Mouse (Mus musculus) neural tube, embryonic 12.5 days (tissue): ENCODE data around the gene Phactr1. TPM values are rescaled to one million over a fixed set of nuclear protein-coding genes. Genes with fewer than 3 reads are reported as not detected.

Experiments used
- ATAC-seq: fragments of 200-750 bp; cut with Nextera tagmentation; 2 replicates; pipeline ENCODE4 v1.8.0; 2017; ENCODE audit warnings: low read depth, mild to moderate bottlenecking, moderate TSS enrichment, moderate library complexity; ENCODE audit not compliant: low FRiP score
- H3K27ac ChIP-seq: fragments of 300-500 bp; sonication (generic); 2 replicates; pipeline ENCODE4 v1.5.1; 2016
- H3K27me3 ChIP-seq: fragments of 300-500 bp; sonication (generic); replicated peaks from 2 replicates; pipeline ENCODE4 v1.6.1; 2016; ENCODE audit warnings: mild to moderate bottlenecking
- H3K36me3 ChIP-seq: fragments of 300-500 bp; sonication (generic); 2 replicates; pipeline ENCODE4 v1.6.1; 2016; ENCODE audit warnings: mild to moderate bottlenecking
- H3K4me1 ChIP-seq: fragments of 300-500 bp; sonication (generic); 2 replicates; pipeline ENCODE4 v1.6.1; 2016
- H3K4me2 ChIP-seq: fragments of 300-500 bp; sonication (generic); replicated peaks from 2 replicates; pipeline ENCODE4 v1.6.1; 2016; ENCODE audit warnings: mild to moderate bottlenecking
- H3K4me3 ChIP-seq: fragments of 300-500 bp; sonication (generic); 2 replicates; pipeline ENCODE4 v1.5.1; 2016
- H3K9ac ChIP-seq: fragments of 300-500 bp; sonication (generic); 2 replicates; pipeline ENCODE4 v1.6.1; 2016; ENCODE audit warnings: mild to moderate bottlenecking
- H3K9me3 ChIP-seq: fragments of 300-500 bp; sonication (generic); 2 replicates; pipeline ENCODE4 v1.6.1; 2016; ENCODE audit warnings: mild to moderate bottlenecking
- WGBS: fragments of 180-500 bp; shearing (Covaris S2); methylation state at CpG from one replicate; pipeline ENCODE4 v1.1.7; 2016; 5-methylcytosine and 5-hydroxymethylcytosine counted together
- polyA plus RNA-seq: library from polyadenylated mRNA; unstranded; fragments of >200 nt; fragmentation: Nextera tagmentation; extraction: Ambion mirVana; gene quantifications from 2 replicates; pipeline ENCODE4 v1.2.1, GENCODE M21; 2016

The Phactr1 gene
- polyA plus RNA-seq, 1 experiment from 2014 or later, result 47.5 TPM

- Histone ChIP-seq H3K9me3 (no peaks in the 10 kb centered on the region), H3K4me1 (peaks cover 17% of the 10 kb centered on the region), H3K27me3 (peaks cover 14% of the 10 kb centered on the region; the same call in 1 of the 2 replicates), H3K27ac (no peak overlapping the region), H3K4me3 (peak overlapping the region; percentile 60), H3K36me3 (no peaks in the 10 kb centered on the region), H3K9ac (peak overlapping the region; percentile 71), H3K4me2 (peak overlapping the region; percentile 100)
- WGBS, result under 1% methylated on average over 73 of the region's 74 CpGs
- ATAC-seq, result peak; percentile 74; the same call in 1 of the 2 replicates
Observed at GRCm38 (mm10) chr13:42916194-42917033, 236.0 kb downstream of the Phactr1 start.

DNA sequence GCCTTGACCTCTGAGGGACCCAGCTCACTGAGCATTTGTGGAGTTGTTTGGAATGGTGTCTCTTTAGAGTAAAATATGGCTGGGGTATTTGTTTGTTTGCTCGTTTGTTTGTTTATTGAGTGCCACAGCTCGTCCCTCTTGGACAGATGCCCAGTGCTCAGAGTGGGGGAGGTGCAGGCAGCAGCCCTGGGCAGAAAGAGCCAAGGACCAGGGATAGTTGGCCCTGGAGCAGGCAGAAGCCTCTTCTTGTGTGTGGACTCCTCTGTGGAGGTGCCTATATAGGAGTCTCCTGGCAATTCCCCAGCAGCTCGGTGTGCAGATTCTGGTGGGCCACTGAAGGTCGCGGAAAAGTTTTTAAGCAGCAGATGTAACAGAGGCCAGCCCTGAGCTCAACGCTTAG, 236.8 kb downstream of the Phactr1 start:
- 37% methylated on average over 6 of the region's 6 CpGs for WGBS
- no peak overlapping the region for H3K4me3 ChIP-seq
- H3K9ac ChIP-seq, result no peak overlapping the region
- peak overlapping the region; percentile 100 for H3K4me2 ChIP-seq
- H3K4me1 ChIP-seq, result peaks cover 17% of the 10 kb centered on the region
- no peaks in the 10 kb centered on the region for H3K36me3 ChIP-seq
- peak; percentile 61; the same call in 1 of the 2 replicates for ATAC-seq
- H3K27me3 ChIP-seq, result peaks cover 14% of the 10 kb centered on the region; the same call in 1 of the 2 replicates
- no peak overlapping the region for H3K27ac ChIP-seq
- no peaks in the 10 kb centered on the region for H3K9me3 ChIP-seq

GRCm38 (mm10) chr13:42920062-42920461, 239.6 kb downstream of the Phactr1 start:
- ATAC-seq, result no peak
- Histone ChIP-seq H3K4me3 (no peak overlapping the region), H3K4me1 (peaks cover 17% of the 10 kb centered on the region), H3K36me3 (no peaks in the 10 kb centered on the region), H3K9me3 (no peaks in the 10 kb centered on the region), H3K9ac (no peak overlapping the region), H3K4me2 (no peak overlapping the region), H3K27ac (no peak overlapping the region), H3K27me3 (peaks cover 14% of the 10 kb centered on the region; the same call in 1 of the 2 replicates)
- 90% methylated on average over 2 of the region's 2 CpGs for WGBS

DNA sequence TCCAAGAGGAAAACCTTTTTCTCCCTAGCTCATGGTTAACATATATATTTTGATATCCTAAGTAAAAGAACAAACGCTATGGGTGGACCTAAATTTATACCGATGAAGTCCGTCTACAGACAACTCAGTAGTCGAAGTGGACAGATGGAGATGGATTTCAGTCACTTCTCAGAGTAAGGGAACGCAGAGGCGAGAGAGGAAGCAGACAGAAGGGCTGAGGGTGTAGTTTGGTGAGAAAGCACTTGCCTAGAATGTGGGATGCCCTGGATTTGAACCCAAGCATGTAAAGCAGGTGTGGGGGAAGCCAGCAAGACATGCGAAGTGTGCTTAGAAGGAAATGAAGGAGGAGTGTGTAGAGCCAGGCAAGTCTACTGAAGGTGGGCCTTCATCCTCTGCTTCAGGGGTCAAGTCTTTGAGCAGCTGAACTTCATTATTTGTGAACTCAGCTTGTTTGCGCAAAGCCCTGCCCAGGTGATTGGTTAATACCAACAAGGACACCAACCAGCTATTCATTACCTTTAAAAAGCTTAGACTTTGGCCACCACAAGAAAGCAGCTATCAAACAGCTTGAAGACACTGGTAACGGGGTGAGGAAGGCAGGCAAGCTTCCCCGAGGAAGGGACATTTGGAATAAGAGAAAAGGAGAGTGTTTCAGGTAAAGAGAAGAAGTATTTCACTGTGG, 241.5 kb downstream of the Phactr1 start:
- Histone ChIP-seq H3K36me3 (no peaks in the 10 kb centered on the region), H3K9me3 (0 out of 2 replicates have a peak, but pooled peaks cover under 1% of the 10 kb centered on the region), H3K27ac (no peak overlapping the region), H3K4me1 (peaks cover 6% of the 10 kb centered on the region), H3K9ac (no peak overlapping the region), H3K4me3 (no peak overlapping the region), H3K4me2 (no peak overlapping the region), H3K27me3 (no peaks in the 10 kb centered on the region)
- ATAC-seq, result no peak
- WGBS, result 91% methylated on average over 10 of the region's 10 CpGs

- no peaks in the 10 kb centered on the region for H3K4me1 ChIP-seq
- no peak for ATAC-seq
- no peak overlapping the region for H3K27ac ChIP-seq
- H3K9ac ChIP-seq, result no peak overlapping the region
- H3K27me3 ChIP-seq, result no peaks in the 10 kb centered on the region
- no peak overlapping the region for H3K4me2 ChIP-seq
- 0 out of 2 replicates have a peak, but pooled peaks cover 5% of the 10 kb centered on the region for H3K36me3 ChIP-seq
- H3K9me3 ChIP-seq, result peaks cover 16% of the 10 kb centered on the region; the same call in 1 of the 2 replicates
- 94% methylated on average over 11 of the region's 11 CpGs for WGBS
- no peak overlapping the region for H3K4me3 ChIP-seq
Observed at GRCm38 (mm10) chr13:42927778-42928177, 247.4 kb downstream of the Phactr1 start.

DNA sequence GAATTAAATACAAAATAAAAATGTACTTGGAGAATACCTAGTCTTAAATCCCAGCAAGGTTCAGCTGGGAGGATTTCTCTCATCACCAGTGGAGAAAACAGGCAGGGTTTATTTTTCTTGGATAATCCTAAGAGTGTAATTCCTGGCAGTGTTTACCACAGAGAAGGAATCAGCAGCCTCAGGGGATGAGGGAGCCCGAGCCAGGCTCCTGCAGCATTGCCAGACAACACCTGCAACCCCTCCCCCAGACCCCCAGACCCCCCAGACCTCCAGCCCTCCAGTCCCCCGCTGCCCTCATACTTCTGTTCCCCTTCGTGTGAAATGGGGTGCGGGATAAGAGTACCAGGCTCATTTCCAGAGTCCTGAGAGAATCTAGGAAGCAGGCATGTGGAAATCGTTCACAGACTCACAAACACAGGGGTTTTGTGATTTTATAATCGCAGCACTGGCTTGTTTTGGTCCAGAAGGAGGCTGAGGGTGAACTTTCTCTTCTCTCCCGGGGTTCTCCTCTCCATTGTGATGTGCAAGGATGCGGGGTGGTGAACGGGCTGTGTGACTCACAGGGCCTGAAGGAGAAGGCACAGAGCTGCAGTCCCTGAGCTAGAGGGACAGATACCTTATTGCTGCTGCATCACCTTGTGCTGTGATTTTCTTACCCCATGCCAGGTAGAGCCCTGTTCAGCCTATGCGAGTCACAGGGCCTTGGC, 249.3 kb downstream of the Phactr1 start:
- H3K36me3 ChIP-seq, result 0 out of 2 replicates have a peak, but pooled peaks cover 5% of the 10 kb centered on the region
- H3K4me3 ChIP-seq, result no peak overlapping the region
- H3K27ac ChIP-seq, result no peak overlapping the region
- no peak overlapping the region for H3K4me2 ChIP-seq
- ATAC-seq, result no peak
- 59% methylated on average over 10 of the region's 10 CpGs for WGBS
- H3K4me1 ChIP-seq, result 0 out of 2 replicates have a peak, but pooled peaks cover 3% of the 10 kb centered on the region
- no peak overlapping the region for H3K9ac ChIP-seq
- peaks cover 16% of the 10 kb centered on the region; the same call in 1 of the 2 replicates for H3K9me3 ChIP-seq
- H3K27me3 ChIP-seq, result no peaks in the 10 kb centered on the region

DNA sequence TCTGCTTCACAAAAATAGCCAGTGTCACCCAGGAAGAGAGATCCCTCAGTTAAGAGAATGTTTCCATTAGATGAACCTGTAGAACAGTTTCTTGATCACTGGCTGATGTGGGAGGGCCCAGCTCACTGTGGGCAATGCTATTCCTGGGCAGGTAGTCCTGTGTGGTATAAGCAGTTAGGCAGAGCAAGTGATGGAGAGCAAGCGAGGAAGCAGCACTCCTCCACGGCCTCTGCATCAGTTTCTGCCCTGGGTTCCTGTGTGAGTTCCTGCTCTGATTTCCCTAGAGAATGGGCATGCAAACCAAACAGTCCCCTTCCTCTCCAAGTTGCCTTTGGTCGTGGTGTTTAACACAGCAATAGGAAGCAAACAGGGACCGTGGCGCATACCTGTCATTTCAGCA, 251.6 kb downstream of the Phactr1 start:
- Histone ChIP-seq H3K9ac (no peak overlapping the region), H3K27me3 (no peaks in the 10 kb centered on the region), H3K9me3 (peaks cover 15% of the 10 kb centered on the region; the same call in 1 of the 2 replicates), H3K4me3 (no peak overlapping the region), H3K4me1 (0 out of 2 replicates have a peak, but pooled peaks cover 3% of the 10 kb centered on the region), H3K4me2 (no peak overlapping the region), H3K36me3 (0 out of 2 replicates have a peak, but pooled peaks cover 5% of the 10 kb centered on the region), H3K27ac (no peak overlapping the region)
- 89% methylated on average over 5 of the region's 5 CpGs for WGBS
- no peak for ATAC-seq

GRCm38 (mm10) chr13:42934538-42935126, 254.2 kb downstream of the Phactr1 start:
- no peak overlapping the region for H3K27ac ChIP-seq
- H3K9ac ChIP-seq, result no peak overlapping the region
- peak; percentile 63; the same call in 1 of the 2 replicates for ATAC-seq
- H3K4me2 ChIP-seq, result peak overlapping the region; percentile 1; the same call in 1 of the 2 replicates
- no peaks in the 10 kb centered on the region for H3K27me3 ChIP-seq
- 0 out of 2 replicates have a peak, but pooled peaks cover 3% of the 10 kb centered on the region for H3K4me1 ChIP-seq
- H3K9me3 ChIP-seq, result no peaks in the 10 kb centered on the region
- no peak overlapping the region for H3K4me3 ChIP-seq
- WGBS, result 54% methylated on average over 16 of the region's 16 CpGs
- no peaks in the 10 kb centered on the region for H3K36me3 ChIP-seq

DNA sequence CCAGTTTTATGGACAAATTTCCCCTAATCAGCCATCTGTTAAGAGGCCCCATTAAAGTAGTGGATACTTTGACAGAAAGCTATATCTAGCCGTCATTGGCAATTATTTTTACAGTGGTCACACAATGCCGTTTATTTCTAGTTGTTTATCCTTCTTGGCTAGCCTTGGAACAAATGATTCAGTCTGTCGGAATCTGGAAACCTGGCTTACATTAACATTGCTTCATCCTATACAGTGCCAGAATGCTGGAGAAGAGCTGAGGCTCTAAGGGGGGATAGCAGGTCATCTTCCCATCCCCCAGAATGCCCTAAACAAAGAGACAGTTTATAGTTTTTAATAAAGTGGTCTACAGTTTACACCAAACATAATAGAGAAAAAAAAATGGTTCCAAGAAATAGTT, 257.4 kb downstream of the Phactr1 start:
- WGBS, result 81% methylated on average over 3 of the region's 3 CpGs
- no peak overlapping the region for H3K4me3 ChIP-seq
- no peak overlapping the region for H3K27ac ChIP-seq
- H3K9ac ChIP-seq, result no peak overlapping the region
- H3K4me1 ChIP-seq, result 0 out of 2 replicates have a peak, but pooled peaks cover 3% of the 10 kb centered on the region
- no peaks in the 10 kb centered on the region for H3K9me3 ChIP-seq
- no peaks in the 10 kb centered on the region for H3K27me3 ChIP-seq
- no peak for ATAC-seq
- H3K36me3 ChIP-seq, result no peaks in the 10 kb centered on the region
- H3K4me2 ChIP-seq, result no peak overlapping the region

GRCm38 (mm10) chr13:42938346-42938745, 257.9 kb downstream of the Phactr1 start:
- H3K4me1 ChIP-seq, result 0 out of 2 replicates have a peak, but pooled peaks cover 3% of the 10 kb centered on the region
- 92% methylated on average over 1 of the region's 1 CpGs for WGBS
- no peak overlapping the region for H3K9ac ChIP-seq
- H3K27me3 ChIP-seq, result no peaks in the 10 kb centered on the region
- no peaks in the 10 kb centered on the region for H3K36me3 ChIP-seq
- no peak overlapping the region for H3K27ac ChIP-seq
- H3K9me3 ChIP-seq, result no peaks in the 10 kb centered on the region
- H3K4me3 ChIP-seq, result no peak overlapping the region
- no peak for ATAC-seq
- no peak overlapping the region for H3K4me2 ChIP-seq

DNA sequence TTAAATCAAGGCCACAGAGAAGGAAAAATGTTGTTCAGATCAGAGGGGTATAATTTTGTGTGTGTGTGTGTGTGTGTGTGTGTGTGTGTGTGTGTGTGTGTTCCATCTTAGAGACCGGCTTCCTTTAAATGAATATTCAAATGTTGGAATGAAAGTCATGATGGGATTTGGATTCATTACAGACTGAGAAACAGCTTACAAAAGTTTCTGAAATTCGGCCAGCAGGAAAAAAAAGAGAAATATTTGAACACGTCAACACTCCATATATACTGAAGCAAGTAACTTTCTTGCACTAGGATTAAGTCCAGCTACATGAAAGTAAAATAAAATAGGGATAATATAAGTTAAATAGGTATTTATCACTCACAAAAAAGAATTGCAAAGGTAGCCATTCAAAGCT, 259.8 kb downstream of the Phactr1 start:
- Histone ChIP-seq H3K4me1 (no peaks in the 10 kb centered on the region), H3K9me3 (no peaks in the 10 kb centered on the region), H3K27ac (no peak overlapping the region), H3K27me3 (no peaks in the 10 kb centered on the region), H3K36me3 (no peaks in the 10 kb centered on the region), H3K4me2 (no peak overlapping the region), H3K4me3 (no peak overlapping the region), H3K9ac (no peak overlapping the region)
- 94% methylated on average over 3 of the region's 3 CpGs for WGBS
- no peak for ATAC-seq
